Mouse (Mus musculus): ENCODE measurements around the gene Btbd18.

DNA sequence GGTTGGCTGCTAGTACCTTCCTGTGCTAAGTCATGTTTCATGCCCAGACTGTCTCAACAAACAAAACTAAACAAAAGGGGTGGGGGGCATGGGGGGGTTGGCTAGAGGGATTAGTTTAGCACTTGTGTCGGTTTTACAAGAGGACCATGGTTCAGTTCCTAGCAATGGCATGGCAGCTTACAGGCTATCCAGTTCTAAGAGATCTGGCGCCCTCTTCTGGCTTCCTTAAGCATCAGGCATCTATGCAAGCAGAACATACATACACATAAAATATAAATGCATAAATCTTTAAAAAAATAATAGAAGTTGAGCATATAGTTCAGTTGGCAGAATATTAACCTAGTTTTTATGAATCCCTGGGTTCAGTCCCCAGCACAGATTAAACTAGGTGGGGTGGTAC lies 4.0 kb downstream of the Btbd18 start:
- TF ChIP-seq POLR2A (IDR thresholded peaks at IDR 0.05; ENCODE audit: control insufficient read depth, extremely low read depth, insufficient read depth, low read length, poor library complexity) (no peak), CTCF (IDR thresholded peaks at IDR 0.05; ENCODE audit: borderline replicate concordance, control insufficient read depth, extremely low read depth, insufficient read depth, low read length, poor library complexity) (no peak)
